Mouse (Mus musculus): ENCODE data around the gene Gm11564. TPM values are rescaled to one million over a fixed set of nuclear protein-coding genes. Genes with fewer than 3 reads are reported as not detected.
"Not testable (repeated sequence)": the region's sequence is repeated elsewhere in the genome, so short reads cannot be mapped to it uniquely, and the experiment has no call there.

Gm11564 gene
- polyA plus RNA-seq, 1 experiment = not detected

GRCm38 (mm10) chr11:99793367-99793766 is 22.1 kb downstream of the Gm11564 start, which contains the start of gene Gm11596:
Gene Gm11596 (minus strand): TSS chr11:99793467.
- TF ChIP-seq POLR2A (IDR thresholded peaks at IDR 0.05; ENCODE audit: borderline replicate concordance, low read depth, low read length) (no peak), CTCF (IDR thresholded peaks at IDR 0.05; ENCODE audit: low read depth, low read length) (no peak)
- no peak within 1 kb of the TSS for H3K27ac ChIP-seq (ENCODE audit: insufficient read depth, low read depth, low read length)
- H3K4me1 ChIP-seq (ENCODE audit: control insufficient read depth, insufficient read depth, low read length) = no peaks in the 10 kb centered on the region
- H3K4me3 ChIP-seq (ENCODE audit: insufficient read depth, low read length) = no peak within 1 kb of the TSS

- H3K4me3 ChIP-seq (ENCODE audit: insufficient read depth, low read length); H3K27ac ChIP-seq (ENCODE audit: insufficient read depth, low read depth, low read length); H3K4me1 ChIP-seq (ENCODE audit: control insufficient read depth, insufficient read depth, low read length): not testable (repeated sequence)
Measured at GRCm38 (mm10) chr11:99784900-99785299, 30.6 kb downstream of the Gm11564 start, which contains the start of gene Krtap4-9. Gene Krtap4-9 (plus strand): TSS chr11:99785200.

GRCm38 (mm10) chr11:99780604-99781003 is 34.9 kb downstream of the Gm11564 start, which contains the start of gene Krtap4-8:
Gene Krtap4-8 (minus strand): TSS chr11:99780704.
- Histone ChIP-seq H3K4me3 (ENCODE audit: insufficient read depth, low read length) (no peak within 1 kb of the TSS), H3K27ac (ENCODE audit: insufficient read depth, low read depth, low read length) (no peak within 1 kb of the TSS), H3K4me1 (ENCODE audit: control insufficient read depth, insufficient read depth, low read length) (no peaks in the 10 kb centered on the region)
- TF ChIP-seq POLR2A (IDR thresholded peaks at IDR 0.05; ENCODE audit: borderline replicate concordance, low read depth, low read length) = no peak

- no peaks in the 10 kb centered on the region for H3K4me1 ChIP-seq (ENCODE audit: control insufficient read depth, insufficient read depth, low read length)
- no peak overlapping the region for H3K27ac ChIP-seq (ENCODE audit: insufficient read depth, low read depth, low read length)
- no peak for TF ChIP-seq POLR2A (IDR thresholded peaks at IDR 0.05; ENCODE audit: borderline replicate concordance, low read depth, low read length)
- no peak overlapping the region for H3K4me3 ChIP-seq (ENCODE audit: insufficient read depth, low read length)
Measured at GRCm38 (mm10) chr11:99778401-99778800, 37.1 kb downstream of the Gm11564 start.

- H3K4me1 ChIP-seq (ENCODE audit: control insufficient read depth, insufficient read depth, low read length); H3K27ac ChIP-seq (ENCODE audit: insufficient read depth, low read depth, low read length); H3K4me3 ChIP-seq (ENCODE audit: insufficient read depth, low read length): not testable (repeated sequence)
Measured at GRCm38 (mm10) chr11:99772813-99773212, 42.7 kb downstream of the Gm11564 start, which contains the start of gene Gm11595. Gene Gm11595 (minus strand): TSS chr11:99772913.

- Histone ChIP-seq H3K4me1 (ENCODE audit: control insufficient read depth, insufficient read depth, low read length) (no peaks in the 10 kb centered on the region), H3K4me3 (ENCODE audit: insufficient read depth, low read length) (no peak overlapping the region), H3K27ac (ENCODE audit: insufficient read depth, low read depth, low read length) (no peak overlapping the region)
- TF ChIP-seq POLR2A (IDR thresholded peaks at IDR 0.05; ENCODE audit: borderline replicate concordance, low read depth, low read length) (no peak), CTCF (IDR thresholded peaks at IDR 0.05; ENCODE audit: low read depth, low read length) (no peak)
Measured at GRCm38 (mm10) chr11:99768410-99768809, 47.1 kb downstream of the Gm11564 start.

Other genes with a start within 250 kb of the Gm11564 start
- gene Krtap3-1, start 249.0 kb downstream of the Gm11564 start, polyA plus RNA-seq (2012; ENCODE audit: insufficient read depth, insufficient read length, missing spikeins) = not detected in 2 replicates
- gene Krtap1-5, start 234.7 kb downstream of the Gm11564 start, polyA plus RNA-seq (2012; ENCODE audit: insufficient read depth, insufficient read length, missing spikeins) = not detected in 2 replicates
- not detected in 2 replicates for gene Krtap1-4, start 232.0 kb downstream of the Gm11564 start, polyA plus RNA-seq (2012; ENCODE audit: insufficient read depth, insufficient read length, missing spikeins)
- gene Krtap1-3, start 224.3 kb downstream of the Gm11564 start, polyA plus RNA-seq (2012; ENCODE audit: insufficient read depth, insufficient read length, missing spikeins) = not detected in 2 replicates
- gene Krtap9-3, start 217.6 kb downstream of the Gm11564 start, polyA plus RNA-seq (2012; ENCODE audit: insufficient read depth, insufficient read length, missing spikeins) = not detected in 2 replicates
- gene Gm11938, start 212.4 kb downstream of the Gm11564 start, polyA plus RNA-seq (2012; ENCODE audit: insufficient read depth, insufficient read length, missing spikeins) = not detected in 2 replicates
- not detected in 2 replicates for gene Gm11937, start 205.5 kb downstream of the Gm11564 start, polyA plus RNA-seq (2012; ENCODE audit: insufficient read depth, insufficient read length, missing spikeins)
- not detected in 2 replicates for gene Krtap2-4, start 200.8 kb downstream of the Gm11564 start, polyA plus RNA-seq (2012; ENCODE audit: insufficient read depth, insufficient read length, missing spikeins)
- gene Gm11562, start 195.2 kb downstream of the Gm11564 start, polyA plus RNA-seq (2012; ENCODE audit: insufficient read depth, insufficient read length, missing spikeins) = not detected in 2 replicates
- gene Krtap4-1, start 187.4 kb downstream of the Gm11564 start, polyA plus RNA-seq (2012; ENCODE audit: insufficient read depth, insufficient read length, missing spikeins) = not detected in 2 replicates
- gene Krtap4-2, start 180.6 kb downstream of the Gm11564 start, polyA plus RNA-seq (2012; ENCODE audit: insufficient read depth, insufficient read length, missing spikeins) = not detected in 2 replicates
- not detected in 2 replicates for gene Krtap4-7, start 171.6 kb downstream of the Gm11564 start, polyA plus RNA-seq (2012; ENCODE audit: insufficient read depth, insufficient read length, missing spikeins)
- not detected in 2 replicates for gene Gm11555, start 165.4 kb downstream of the Gm11564 start, polyA plus RNA-seq (2012; ENCODE audit: insufficient read depth, insufficient read length, missing spikeins)
- gene Gm11563, start 156.7 kb downstream of the Gm11564 start, polyA plus RNA-seq (2012; ENCODE audit: insufficient read depth, insufficient read length, missing spikeins) = not detected in 2 replicates
- not detected in 2 replicates for gene Krtap4-6, start 149.7 kb downstream of the Gm11564 start, polyA plus RNA-seq (2012; ENCODE audit: insufficient read depth, insufficient read length, missing spikeins)
- not detected in 2 replicates for gene Gm14190, start 124.9 kb downstream of the Gm11564 start, polyA plus RNA-seq (2012; ENCODE audit: insufficient read depth, insufficient read length, missing spikeins)
- gene Gm14180, start 81.4 kb downstream of the Gm11564 start, polyA plus RNA-seq (2012; ENCODE audit: insufficient read depth, insufficient read length, missing spikeins) = not detected in 2 replicates
- not detected in 2 replicates for gene Gm11595, start 42.8 kb downstream of the Gm11564 start, polyA plus RNA-seq (2012; ENCODE audit: insufficient read depth, insufficient read length, missing spikeins)
- gene Krtap4-8, start 35.0 kb downstream of the Gm11564 start, polyA plus RNA-seq (2012; ENCODE audit: insufficient read depth, insufficient read length, missing spikeins) = not detected in 2 replicates
- gene Krtap4-9, start 30.5 kb downstream of the Gm11564 start, polyA plus RNA-seq (2012; ENCODE audit: insufficient read depth, insufficient read length, missing spikeins) = not detected in 2 replicates
- gene Gm11596, start 22.2 kb downstream of the Gm11564 start, polyA plus RNA-seq (2012; ENCODE audit: insufficient read depth, insufficient read length, missing spikeins) = not detected in 2 replicates
- gene Gm11569, start 16.7 kb downstream of the Gm11564 start, polyA plus RNA-seq (2012; ENCODE audit: insufficient read depth, insufficient read length, missing spikeins) = not detected in 2 replicates
- gene Gm11554, start 11.2 kb downstream of the Gm11564 start, polyA plus RNA-seq (2012; ENCODE audit: insufficient read depth, insufficient read length, missing spikeins) = not detected in 2 replicates
- gene Krtap4-13, start 5.8 kb downstream of the Gm11564 start, polyA plus RNA-seq (2012; ENCODE audit: insufficient read depth, insufficient read length, missing spikeins) = not detected in 2 replicates
- not detected in 2 replicates for gene 2300003K06Rik, start 22.4 kb upstream of the Gm11564 start, polyA plus RNA-seq (2012; ENCODE audit: insufficient read depth, insufficient read length, missing spikeins)
- not detected in 2 replicates for gene Krtap4-16, start 35.9 kb upstream of the Gm11564 start, polyA plus RNA-seq (2012; ENCODE audit: insufficient read depth, insufficient read length, missing spikeins)
- not detected in 2 replicates for gene Gm11568, start 42.3 kb upstream of the Gm11564 start, polyA plus RNA-seq (2012; ENCODE audit: insufficient read depth, insufficient read length, missing spikeins)
- not detected in 2 replicates for gene Gm11559, start 48.8 kb upstream of the Gm11564 start, polyA plus RNA-seq (2012; ENCODE audit: insufficient read depth, insufficient read length, missing spikeins)
- not detected in 2 replicates for gene Krtap9-1, start 57.7 kb upstream of the Gm11564 start, polyA plus RNA-seq (2012; ENCODE audit: insufficient read depth, insufficient read length, missing spikeins)
- gene Gm11567, start 63.5 kb upstream of the Gm11564 start, polyA plus RNA-seq (2012; ENCODE audit: insufficient read depth, insufficient read length, missing spikeins) = not detected in 2 replicates
- gene Krtap31-1, start 92.3 kb upstream of the Gm11564 start, polyA plus RNA-seq (2012; ENCODE audit: insufficient read depth, insufficient read length, missing spikeins) = not detected in 2 replicates
- not detected in 2 replicates for gene Gm11565, start 99.1 kb upstream of the Gm11564 start, polyA plus RNA-seq (2012; ENCODE audit: insufficient read depth, insufficient read length, missing spikeins)
- not detected in 2 replicates for gene Krtap31-2, start 120.6 kb upstream of the Gm11564 start, polyA plus RNA-seq (2012; ENCODE audit: insufficient read depth, insufficient read length, missing spikeins)
- not detected in 2 replicates for gene Krtap9-5, start 132.8 kb upstream of the Gm11564 start, polyA plus RNA-seq (2012; ENCODE audit: insufficient read depth, insufficient read length, missing spikeins)
- gene Krtap29-1, start 163.4 kb upstream of the Gm11564 start, polyA plus RNA-seq (2012; ENCODE audit: insufficient read depth, insufficient read length, missing spikeins) = not detected in 2 replicates
- gene Krtap16-1, start 170.9 kb upstream of the Gm11564 start, polyA plus RNA-seq (2012; ENCODE audit: insufficient read depth, insufficient read length, missing spikeins) = not detected in 2 replicates
- not detected in 2 replicates for gene Krtap17-1, start 178.3 kb upstream of the Gm11564 start, polyA plus RNA-seq (2012; ENCODE audit: insufficient read depth, insufficient read length, missing spikeins)
- gene Krt33a, start 200.5 kb upstream of the Gm11564 start, polyA plus RNA-seq (2012; ENCODE audit: insufficient read depth, insufficient read length, missing spikeins) = not detected in 2 replicates
- not detected in 2 replicates for gene Krt33b, start 214.2 kb upstream of the Gm11564 start, polyA plus RNA-seq (2012; ENCODE audit: insufficient read depth, insufficient read length, missing spikeins)
- not detected in 2 replicates for gene Krt34, start 225.9 kb upstream of the Gm11564 start, polyA plus RNA-seq (2012; ENCODE audit: insufficient read depth, insufficient read length, missing spikeins)
- not detected in 2 replicates for gene Krt31, start 234.9 kb upstream of the Gm11564 start, polyA plus RNA-seq (2012; ENCODE audit: insufficient read depth, insufficient read length, missing spikeins)

Data from bone marrow macrophage, adult 2 months (primary cell).